Mouse (Mus musculus) forebrain, embryonic 14.5 days (tissue): ENCODE measurements around the gene Emg1. TPM values are rescaled to one million over a fixed set of nuclear protein-coding genes. Genes with fewer than 3 reads are reported as not detected.
A peak's percentile ranks its signal among the peaks of the same experiment; 100 is the strongest.

ENCODE experiments used
- ATAC-seq: fragments of 200-750 bp; cut with Nextera tagmentation; 2 replicates; pipeline ENCODE4 v1.8.0; 2017; ENCODE audit warnings: mild to moderate bottlenecking, moderate library complexity
- DNase-seq: peaks from one replicate; pipeline ENCODE4 v3.0.0-alpha.2; 2015; ENCODE audit warnings: low spot score
- H3K27ac ChIP-seq: fragments of 300-500 bp; sonication (generic); 2 replicates; pipeline ENCODE4 v1.5.1; 2014; ENCODE audit warnings: low read depth, mild to moderate bottlenecking, control low read depth, low read length, moderate library complexity
- H3K27me3 ChIP-seq: fragments of 300-500 bp; sonication (generic); replicated peaks from 2 replicates; pipeline ENCODE4 v1.6.1; 2014; ENCODE audit warnings: low read length, control low read depth, mixed read lengths; ENCODE audit not compliant: control insufficient read depth, insufficient read depth
- H3K36me3 ChIP-seq: fragments of 300-500 bp; sonication (generic); 2 replicates; pipeline ENCODE4 v1.6.1; 2014; ENCODE audit warnings: low read length, control low read depth; ENCODE audit not compliant: control insufficient read depth, insufficient read depth
- H3K4me1 ChIP-seq: fragments of 300-500 bp; sonication (generic); 2 replicates; pipeline ENCODE4 v1.6.1; 2014; ENCODE audit warnings: antibody characterized with exemption, low read length, control low read depth; ENCODE audit not compliant: control insufficient read depth, insufficient read depth
- H3K4me2 ChIP-seq: fragments of 300-500 bp; sonication (generic); 2 replicates; pipeline ENCODE4 v1.6.1; 2014; ENCODE audit warnings: mild to moderate bottlenecking, control low read depth, low read length
- H3K4me3 ChIP-seq: fragments of 300-500 bp; sonication (generic); 2 replicates; pipeline ENCODE4 v1.5.1; 2014; ENCODE audit warnings: low read depth, low read length, control low read depth
- H3K9ac ChIP-seq: fragments of 300-500 bp; sonication (generic); 2 replicates; pipeline ENCODE4 v1.6.1; 2014; ENCODE audit warnings: mild to moderate bottlenecking, low read length, control low read depth, moderate library complexity
- H3K9me3 ChIP-seq: fragments of 300-500 bp; sonication (generic); replicated peaks from 2 replicates; pipeline ENCODE4 v1.6.1; 2016; ENCODE audit warnings: low read length, control low read depth, mixed read lengths; ENCODE audit not compliant: control insufficient read depth
- WGBS: fragments of 180-500 bp; shearing (Covaris S2); extraction: QIAGEN DNeasy Blood & Tissue Kit; methylation state at CpG from one replicate; pipeline ENCODE4 v1.1.7; 2014; 5-methylcytosine and 5-hydroxymethylcytosine counted together
- polyA plus RNA-seq: library from polyadenylated mRNA; unstranded; fragments of >200 nt; fragmentation: Nextera tagmentation; extraction: Ambion mirVana; gene quantifications from 2 replicates; pipeline ENCODE4 v1.2.1, GENCODE M21; 2014

Gene Emg1
- polyA plus RNA-seq, 1 experiment from 2014 or later = 186 TPM

DNA sequence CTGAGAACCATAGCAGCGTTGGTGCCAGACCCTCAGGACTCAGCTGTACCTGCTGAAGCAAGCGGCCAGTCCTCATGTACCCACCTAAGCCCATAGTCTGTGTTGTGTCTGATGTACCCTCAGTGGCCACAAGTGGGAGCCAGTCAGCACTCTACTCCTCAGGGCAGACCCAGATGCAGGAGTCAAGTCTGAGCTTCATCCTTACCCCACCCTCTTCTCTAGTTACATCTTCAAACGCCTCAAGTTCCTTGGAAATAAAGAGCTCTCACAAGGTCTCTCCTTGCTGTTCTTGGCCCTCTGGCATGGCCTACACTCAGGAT, 9.2 kb downstream of the Emg1 start:
- Histone ChIP-seq H3K4me1 (no peaks in the 10 kb centered on the region), H3K9ac (no peak overlapping the region), H3K36me3 (peaks cover 72% of the 10 kb centered on the region), H3K4me3 (no peak overlapping the region), H3K27me3 (no peaks in the 10 kb centered on the region), H3K4me2 (no peak overlapping the region), H3K27ac (no peak overlapping the region), H3K9me3 (no peaks in the 10 kb centered on the region)
- DNase-seq (peak; percentile 68), ATAC-seq (peak; percentile 72)
- WGBS = 50% methylated on average over 3 of the region's 3 CpGs

DNA sequence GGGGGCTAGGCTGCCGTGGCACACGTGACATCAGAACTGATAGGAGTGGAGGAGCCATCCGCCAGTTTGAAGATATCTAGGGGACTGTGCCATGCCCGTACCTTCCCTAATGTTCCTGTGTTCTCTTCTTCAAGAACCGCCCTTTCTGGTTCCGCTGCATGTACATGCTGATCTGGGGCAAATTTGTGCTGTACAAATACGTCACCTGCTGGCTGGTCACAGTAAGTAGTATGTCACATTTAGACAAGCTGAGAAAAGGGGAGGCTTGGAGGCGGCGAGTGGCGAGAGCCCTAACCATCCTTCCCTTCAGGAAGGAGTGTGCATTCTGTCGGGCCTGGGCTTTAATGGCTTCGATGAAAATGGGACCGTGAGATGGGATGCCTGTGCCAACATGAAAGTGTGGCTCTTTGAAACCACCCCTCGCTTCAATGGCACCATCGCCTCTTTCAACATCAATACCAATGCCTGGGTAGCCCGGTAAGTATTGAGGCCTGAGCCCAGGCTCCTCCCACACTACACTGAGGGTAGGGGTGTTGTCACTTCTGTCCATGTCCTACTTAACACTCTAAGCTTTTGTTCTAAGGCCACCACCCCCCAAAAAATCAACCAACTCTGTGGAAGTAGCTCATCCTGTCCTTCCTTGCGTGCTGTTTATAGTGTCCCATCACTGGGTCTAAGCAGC, 9.7 kb downstream of the Emg1 start:
- H3K27me3 ChIP-seq = no peaks in the 10 kb centered on the region
- no peaks in the 10 kb centered on the region for H3K9me3 ChIP-seq
- no peak overlapping the region for H3K4me3 ChIP-seq
- no peaks in the 10 kb centered on the region for H3K4me1 ChIP-seq
- H3K36me3 ChIP-seq = peaks cover 67% of the 10 kb centered on the region
- H3K9ac ChIP-seq = no peak overlapping the region
- no peak overlapping the region for H3K4me2 ChIP-seq
- no peak overlapping the region for H3K27ac ChIP-seq
- DNase-seq = no peak
- 0 out of 2 replicates have a peak, but pooled peaks have one; percentile 18 for ATAC-seq
- WGBS = 93% methylated on average over 17 of the region's 17 CpGs

DNA sequence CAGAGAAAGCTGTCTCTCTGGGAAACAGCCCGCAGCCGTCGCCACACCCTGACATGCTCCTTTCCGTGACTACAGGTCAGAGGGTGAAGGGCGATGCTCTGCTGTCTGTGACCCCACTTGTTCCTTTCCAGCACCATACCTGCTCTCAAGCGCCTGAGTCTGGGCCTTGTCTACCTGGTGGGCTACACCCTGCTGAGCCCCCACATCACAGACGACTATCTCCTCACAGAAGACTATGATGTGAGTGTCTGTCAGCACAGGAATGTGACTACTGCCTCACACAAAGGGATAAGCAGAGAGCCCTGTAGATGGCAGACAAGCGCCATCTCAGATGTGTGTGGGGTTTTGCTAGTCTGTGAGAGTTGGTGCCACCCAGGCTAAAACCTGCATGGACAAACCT, 10.6 kb downstream of the Emg1 start:
- 81% methylated on average over 8 of the region's 8 CpGs for WGBS
- H3K4me3 ChIP-seq = no peak overlapping the region
- no peak overlapping the region for H3K4me2 ChIP-seq
- H3K27ac ChIP-seq = no peak overlapping the region
- ATAC-seq (0 out of 2 replicates have a peak, but pooled peaks have one; percentile 25), DNase-seq (peak; percentile 21)
- H3K27me3 ChIP-seq = no peaks in the 10 kb centered on the region
- no peak overlapping the region for H3K9ac ChIP-seq
- peaks cover 65% of the 10 kb centered on the region for H3K36me3 ChIP-seq
- no peaks in the 10 kb centered on the region for H3K4me1 ChIP-seq
- no peaks in the 10 kb centered on the region for H3K9me3 ChIP-seq

DNA sequence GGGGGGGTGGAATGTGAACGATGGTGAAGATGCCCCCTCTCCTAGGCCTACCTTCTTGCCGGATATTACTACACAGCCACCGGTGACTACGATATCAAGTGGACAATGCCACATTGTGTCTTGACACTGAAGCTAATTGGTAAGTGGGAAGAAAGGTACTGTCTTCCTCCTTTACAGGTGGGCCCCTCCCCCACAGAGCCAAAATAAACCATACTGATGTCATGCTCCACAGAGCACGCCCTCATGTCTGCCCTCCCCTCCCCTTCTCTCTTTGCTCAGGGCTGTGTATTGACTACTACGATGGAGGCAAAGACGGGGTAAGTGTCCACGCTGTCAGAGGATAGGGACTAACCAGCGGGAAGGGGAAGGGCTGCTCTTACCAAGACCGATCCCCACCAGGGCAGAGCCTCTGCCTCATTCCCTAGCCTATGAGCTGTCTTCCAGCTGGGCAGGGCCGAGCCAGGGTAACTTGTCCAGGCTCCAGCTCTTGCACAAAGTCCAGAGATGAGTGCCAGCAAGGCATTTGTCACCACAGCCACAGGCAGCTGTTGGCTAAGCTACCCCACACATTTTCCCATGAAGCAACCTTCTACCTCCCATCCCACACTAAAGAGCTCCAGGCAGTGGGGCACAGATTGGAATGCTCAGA, 11.9 kb downstream of the Emg1 start:
- no peak overlapping the region for H3K4me2 ChIP-seq
- H3K27me3 ChIP-seq = no peaks in the 10 kb centered on the region
- H3K4me3 ChIP-seq = no peak overlapping the region
- H3K27ac ChIP-seq = no peak overlapping the region
- no peaks in the 10 kb centered on the region for H3K9me3 ChIP-seq
- no peak overlapping the region for H3K9ac ChIP-seq
- peaks cover 53% of the 10 kb centered on the region for H3K36me3 ChIP-seq
- no peak for DNase-seq
- ATAC-seq = no peak
- H3K4me1 ChIP-seq = no peaks in the 10 kb centered on the region
- whole genome bisulfite sequencing = 85% methylated on average over 11 of the region's 11 CpGs

DNA sequence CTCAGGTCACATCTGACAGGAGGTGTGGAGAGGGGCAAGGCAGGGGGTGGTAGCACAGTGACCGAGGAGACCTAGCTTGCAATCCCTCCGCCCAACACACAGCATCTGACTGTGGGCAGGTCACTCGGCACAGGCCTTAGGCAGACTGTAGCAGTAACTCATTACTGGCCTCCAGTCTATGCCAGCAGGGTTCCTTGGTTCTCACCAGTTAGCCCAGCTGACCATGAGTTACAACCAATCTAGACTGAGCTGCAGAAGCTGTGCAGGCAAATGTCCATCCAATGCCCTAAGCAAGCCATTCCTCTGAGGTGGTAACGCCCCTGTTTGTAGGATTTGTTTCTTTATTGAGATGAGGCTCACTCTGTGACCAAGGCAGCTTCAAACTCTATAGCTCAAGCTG, 12.6 kb downstream of the Emg1 start:
- no peaks in the 10 kb centered on the region for H3K27me3 ChIP-seq
- H3K4me3 ChIP-seq = no peak overlapping the region
- no peak overlapping the region for H3K4me2 ChIP-seq
- 84% methylated on average over 4 of the region's 4 CpGs for WGBS
- ATAC-seq (no peak), DNase-seq (no peak)
- no peak overlapping the region for H3K27ac ChIP-seq
- peaks cover 46% of the 10 kb centered on the region for H3K36me3 ChIP-seq
- 0 out of 2 replicates have a peak, but pooled peaks cover 2% of the 10 kb centered on the region for H3K4me1 ChIP-seq
- H3K9me3 ChIP-seq = no peaks in the 10 kb centered on the region
- no peak overlapping the region for H3K9ac ChIP-seq

DNA sequence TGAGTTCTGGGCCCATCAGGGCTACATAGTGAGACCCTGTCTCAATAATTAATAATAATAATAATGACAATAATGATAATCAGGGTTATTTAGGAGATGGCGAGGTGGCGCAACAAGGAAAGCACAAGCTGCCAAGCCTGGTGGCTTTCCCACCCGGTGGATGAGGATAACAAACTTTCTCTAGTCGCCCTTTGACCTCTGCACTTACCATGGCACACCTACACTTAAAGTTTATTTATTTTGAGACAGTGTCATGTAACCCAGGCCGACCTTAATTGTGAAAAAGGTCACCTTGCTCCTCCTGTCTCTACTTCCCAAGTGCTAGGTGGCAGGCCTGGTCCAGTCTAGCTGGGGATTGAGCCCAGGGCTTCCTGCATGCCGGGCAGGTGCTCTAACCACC, 13.2 kb downstream of the Emg1 start:
- WGBS = 90% methylated on average over 6 of the region's 6 CpGs
- Histone ChIP-seq H3K9ac (no peak overlapping the region), H3K9me3 (no peaks in the 10 kb centered on the region), H3K4me1 (0 out of 2 replicates have a peak, but pooled peaks cover 7% of the 10 kb centered on the region), H3K27me3 (no peaks in the 10 kb centered on the region), H3K4me3 (no peak overlapping the region), H3K4me2 (no peak overlapping the region), H3K27ac (no peak overlapping the region), H3K36me3 (peaks cover 40% of the 10 kb centered on the region)
- ATAC-seq (no peak), DNase-seq (no peak)

DNA sequence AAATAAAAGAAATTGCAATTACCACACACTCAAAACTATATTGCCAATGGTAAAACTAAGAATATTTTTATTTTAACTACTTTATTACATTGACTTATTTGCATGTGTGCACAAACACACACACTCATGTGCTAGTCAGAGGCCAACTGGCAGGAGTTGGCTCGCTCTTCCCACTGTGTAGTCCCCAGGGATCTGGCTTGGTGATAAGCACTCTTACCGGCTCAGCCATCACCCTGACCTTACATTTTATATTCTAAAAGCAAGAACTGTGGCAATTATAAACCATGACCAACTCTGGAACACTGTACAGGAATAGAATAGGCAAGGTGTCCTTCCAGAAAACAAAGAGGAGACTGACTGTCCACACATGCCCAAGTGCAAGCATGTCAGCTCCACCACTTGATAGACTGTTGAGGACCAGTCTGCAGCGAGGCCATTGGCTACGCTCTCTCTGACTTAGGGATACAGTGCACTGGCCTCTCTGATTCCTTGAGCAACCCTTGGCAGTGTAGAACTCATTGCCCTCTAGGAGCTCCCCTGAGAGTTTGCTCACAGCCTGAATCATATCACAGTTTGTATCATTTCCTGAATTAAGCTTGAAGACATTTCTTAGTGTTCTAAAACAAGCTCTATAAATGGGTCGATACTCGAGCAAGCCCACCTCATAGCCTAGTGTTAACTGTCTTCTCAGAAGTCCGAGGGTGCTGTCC, 15.4 kb downstream of the Emg1 start:
- Histone ChIP-seq H3K4me1 (0 out of 2 replicates have a peak, but pooled peaks cover 7% of the 10 kb centered on the region), H3K4me2 (no peak overlapping the region), H3K9me3 (no peaks in the 10 kb centered on the region), H3K9ac (no peak overlapping the region), H3K27me3 (no peaks in the 10 kb centered on the region), H3K27ac (no peak overlapping the region), H3K36me3 (peaks cover 19% of the 10 kb centered on the region; the same call in 1 of the 2 replicates), H3K4me3 (no peak overlapping the region)
- 93% methylated on average over 7 of the region's 7 CpGs for WGBS
- ATAC-seq = no peak
- no peak for DNase-seq

DNA sequence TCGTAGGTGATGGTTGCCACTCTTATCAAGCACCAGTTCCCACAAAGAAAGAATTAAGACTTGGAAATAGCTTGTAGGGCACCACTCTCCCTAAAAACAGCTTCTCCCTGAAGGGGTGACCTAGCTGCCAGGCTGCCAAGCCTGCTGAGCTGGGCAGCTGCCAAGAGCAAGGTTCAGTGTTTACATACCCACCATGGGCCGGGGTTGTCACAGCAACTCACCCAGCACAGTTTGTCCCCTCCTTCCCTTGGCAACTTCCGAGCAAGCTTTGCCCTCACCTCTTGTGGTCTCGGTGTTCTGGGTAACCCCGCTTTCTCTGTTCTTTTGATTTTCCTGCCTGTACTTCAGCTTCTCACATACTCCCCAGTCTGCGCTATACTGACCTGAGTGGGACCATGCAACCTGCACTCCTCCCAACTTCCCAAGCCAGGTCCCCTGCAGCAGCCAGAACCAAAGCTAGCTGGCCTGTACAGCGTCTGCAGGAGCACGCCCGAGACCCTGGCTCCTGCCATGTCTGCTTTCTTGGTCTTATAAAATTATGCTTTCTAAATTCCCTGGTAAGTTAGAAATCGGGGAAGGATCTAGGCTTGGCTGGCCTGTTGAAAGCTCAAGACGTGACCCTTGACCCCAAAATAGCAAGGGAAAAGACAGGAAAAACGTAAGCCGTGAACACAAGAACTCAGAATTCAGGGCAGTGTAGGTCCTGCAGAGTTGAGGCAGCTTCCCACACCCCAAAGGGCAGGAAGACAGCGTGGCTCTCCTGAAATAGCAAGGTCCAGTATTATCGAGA, 17.6 kb downstream of the Emg1 start:
- no peak overlapping the region for H3K9ac ChIP-seq
- peaks cover 4% of the 10 kb centered on the region; the same call in 1 of the 2 replicates for H3K36me3 ChIP-seq
- H3K27me3 ChIP-seq = no peaks in the 10 kb centered on the region
- peak; percentile 70 for ATAC-seq
- H3K4me3 ChIP-seq = no peak overlapping the region
- peak; percentile 74 for DNase-seq
- no peaks in the 10 kb centered on the region for H3K9me3 ChIP-seq
- peak overlapping the region; percentile 21 for H3K27ac ChIP-seq
- WGBS = 74% methylated on average over 15 of the region's 15 CpGs
- H3K4me1 ChIP-seq = 0 out of 2 replicates have a peak, but pooled peaks cover 7% of the 10 kb centered on the region
- H3K4me2 ChIP-seq = no peak overlapping the region
